Mouse (Mus musculus): ENCODE data around the gene Sh3bgrl2.
A peak's percentile ranks its signal among the peaks of the same experiment; 100 is the strongest.
"Not testable (repeated sequence)": the region's sequence is repeated elsewhere in the genome, so short reads cannot be mapped to it uniquely, and the experiment has no call there.

Gene Sh3bgrl2

GRCm38 (mm10) chr9:83547830-83548689 is at the start of gene Sh3bgrl2:
Sh3bgrl2 (plus strand) TSS chr9:83548327.
- peak; percentile 34 for DNase-seq (ENCODE audit: low spot score)

GRCm38 (mm10) chr9:83519081-83519480 is 29.0 kb upstream of the Sh3bgrl2 start:
- not testable (repeated sequence) for DNase-seq (ENCODE audit: low spot score)

GRCm38 (mm10) chr9:83519510-83520155 is 28.5 kb upstream of the Sh3bgrl2 start:
- no peak for DNase-seq (ENCODE audit: low spot score)

GRCm38 (mm10) chr9:83527341-83528060 is 20.6 kb upstream of the Sh3bgrl2 start:
- no peak for DNase-seq (ENCODE audit: low spot score)

DNA sequence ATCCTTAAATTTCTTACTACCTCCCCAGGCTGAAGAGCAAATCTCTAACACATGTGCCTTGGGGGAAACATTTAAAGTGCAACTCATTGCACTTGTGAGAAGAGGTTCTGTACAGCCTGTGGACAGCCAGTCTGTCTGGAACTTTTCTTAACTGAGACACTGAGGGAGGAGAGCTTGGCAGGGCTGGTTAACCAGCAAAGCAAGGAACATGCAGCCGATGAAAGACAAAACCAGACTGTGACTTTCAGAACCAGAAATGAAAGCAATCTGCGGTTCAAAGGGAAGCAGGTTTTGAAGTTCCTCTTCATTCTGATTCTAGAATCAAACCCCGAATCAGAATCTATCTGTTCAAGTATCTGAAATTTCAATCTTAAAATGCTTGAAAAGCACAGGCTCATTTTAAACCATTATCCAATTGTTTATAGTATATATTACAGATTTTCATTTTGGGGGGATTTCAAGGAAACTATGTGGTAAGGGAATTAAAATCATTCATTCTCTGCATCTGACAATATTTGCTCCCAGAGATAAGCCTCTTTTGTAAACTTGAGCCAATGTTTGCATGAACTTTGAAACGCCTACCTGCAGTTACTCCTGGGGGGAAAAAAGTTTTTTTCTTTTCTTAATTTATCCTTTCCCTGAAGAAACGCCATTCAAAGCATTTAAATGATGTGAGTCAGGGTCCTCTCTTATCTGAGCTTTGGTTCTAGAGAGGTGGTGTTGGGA is 14.9 kb upstream of the Sh3bgrl2 start:
- no peak for DNase-seq (ENCODE audit: low spot score)

GRCm38 (mm10) chr9:83536959-83537358 is 11.2 kb upstream of the Sh3bgrl2 start:
- no peak for DNase-seq (ENCODE audit: low spot score)

- DNase-seq (ENCODE audit: low spot score), result no peak
Observed at GRCm38 (mm10) chr9:83537510-83537909, 10.6 kb upstream of the Sh3bgrl2 start.

GRCm38 (mm10) chr9:83537921-83538536 is 10.1 kb upstream of the Sh3bgrl2 start:
- DNase-seq (ENCODE audit: low spot score), result no peak

DNA sequence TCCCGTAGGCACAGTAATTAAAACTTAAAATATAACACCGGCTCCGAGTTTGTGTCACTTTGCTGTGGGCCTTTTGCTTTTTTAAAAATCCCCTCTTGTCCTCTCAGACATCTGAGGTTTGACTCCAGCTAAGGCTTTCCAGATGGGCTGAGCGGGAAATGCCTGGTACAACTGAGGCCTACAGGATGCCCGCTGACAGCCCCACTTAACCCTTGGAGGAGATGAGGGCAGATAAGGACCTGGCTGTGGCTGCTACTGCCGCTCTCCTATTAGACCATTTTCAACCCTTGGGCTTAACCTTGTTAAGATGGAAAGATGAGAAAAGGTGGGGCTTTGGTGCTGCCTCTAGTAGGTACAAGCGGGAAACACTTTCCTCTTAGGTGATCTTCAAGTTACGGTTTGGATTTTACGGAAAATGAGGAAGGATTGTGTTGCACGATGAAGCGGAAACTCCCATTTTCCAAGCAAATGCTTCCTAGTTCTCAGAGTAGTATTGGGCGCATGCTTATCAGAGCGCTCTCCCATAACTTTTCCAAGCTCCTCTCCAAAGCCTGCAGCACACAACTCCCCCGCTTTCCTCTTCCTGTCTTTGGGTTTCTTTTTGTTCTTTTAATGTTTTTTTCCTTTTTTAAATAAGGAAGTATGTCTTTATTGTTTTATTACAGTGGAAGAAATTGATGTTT is 8.2 kb upstream of the Sh3bgrl2 start:
- DNase-seq (ENCODE audit: low spot score), result no peak

DNA sequence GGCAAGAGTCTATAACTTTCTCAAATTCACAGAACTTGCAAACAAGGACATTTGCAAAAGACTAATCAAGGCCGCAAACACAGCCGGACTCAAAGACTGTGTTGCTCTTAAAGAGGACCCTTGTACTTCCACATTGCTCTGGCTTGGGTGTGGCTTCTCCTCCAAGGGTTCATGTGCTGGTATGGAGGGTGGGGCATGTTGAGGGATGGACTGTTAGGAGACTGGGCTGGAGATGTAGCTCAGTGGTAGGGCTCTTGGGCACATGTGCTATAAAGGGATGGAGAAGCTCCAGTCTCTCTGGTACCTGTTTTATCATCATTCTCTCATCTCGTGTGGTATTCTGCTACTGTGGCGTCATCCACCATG is 7.7 kb upstream of the Sh3bgrl2 start:
- DNase-seq (ENCODE audit: low spot score), result no peak

- DNase-seq (ENCODE audit: low spot score), result no peak
Observed at GRCm38 (mm10) chr9:83540975-83541374, 7.2 kb upstream of the Sh3bgrl2 start.

GRCm38 (mm10) chr9:83545240-83545639 is 2.9 kb upstream of the Sh3bgrl2 start:
- DNase-seq (ENCODE audit: low spot score), result no peak

DNA sequence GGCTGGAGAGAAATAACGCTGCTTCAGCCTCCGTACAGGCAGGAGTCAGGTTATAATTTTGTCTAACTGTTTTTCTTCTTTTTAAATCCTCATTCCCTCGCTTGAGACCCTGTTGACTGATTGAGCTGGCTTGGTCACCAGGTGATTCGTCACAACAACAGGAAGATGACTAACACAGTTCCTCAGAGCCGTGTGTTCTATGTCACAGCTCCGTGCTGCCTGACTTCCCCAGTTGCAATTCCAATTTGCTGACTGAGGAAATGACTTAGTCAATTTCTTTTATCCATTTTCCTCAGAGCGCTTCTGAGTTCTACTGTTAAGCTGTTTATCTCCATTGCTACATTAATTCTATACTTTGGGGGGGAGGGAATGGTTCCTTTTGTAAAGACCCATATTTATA is 1.8 kb upstream of the Sh3bgrl2 start:
- no peak for DNase-seq (ENCODE audit: low spot score)

DNA sequence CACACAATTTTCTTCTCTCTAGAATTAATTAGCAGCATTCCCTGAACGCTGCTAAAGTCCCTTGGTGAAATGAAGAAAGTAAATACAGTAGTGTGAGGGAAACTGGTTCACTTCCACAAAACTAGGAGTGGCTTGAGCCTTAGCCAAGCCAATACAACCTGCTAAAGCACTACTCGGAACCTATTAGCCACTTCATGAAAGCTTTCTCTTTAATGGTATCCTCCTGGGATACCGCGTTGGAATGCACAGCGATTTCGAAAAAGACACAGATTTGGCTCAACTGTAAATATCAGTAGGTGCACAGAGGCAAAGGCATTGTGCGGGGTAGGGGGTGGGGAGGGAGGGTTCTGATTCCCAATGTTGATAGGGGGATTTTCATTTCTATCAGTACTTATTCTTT is 898 bp upstream of the Sh3bgrl2 start:
- no peak for DNase-seq (ENCODE audit: low spot score)

DNA sequence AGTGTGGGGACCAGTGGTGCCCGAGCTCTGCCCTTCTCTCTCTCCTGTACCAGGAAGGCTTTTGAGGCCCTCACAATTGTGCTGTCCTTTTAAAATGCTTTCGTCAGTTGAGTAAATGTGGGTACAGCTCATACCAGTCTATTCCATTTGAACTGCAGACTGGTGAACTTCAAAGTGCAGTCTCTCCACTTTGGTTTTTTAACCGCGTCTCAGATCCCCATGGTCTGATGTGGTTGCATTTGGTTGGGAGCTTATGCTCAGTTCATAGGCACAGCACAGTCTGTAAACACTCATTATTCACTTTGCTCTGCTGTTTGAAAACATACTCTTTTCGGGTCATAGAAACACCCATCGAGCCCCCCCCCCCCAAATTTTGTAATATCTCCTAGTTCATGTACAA is 1.7 kb downstream of the Sh3bgrl2 start:
- DNase-seq (ENCODE audit: low spot score), result peak; percentile 59

DNA sequence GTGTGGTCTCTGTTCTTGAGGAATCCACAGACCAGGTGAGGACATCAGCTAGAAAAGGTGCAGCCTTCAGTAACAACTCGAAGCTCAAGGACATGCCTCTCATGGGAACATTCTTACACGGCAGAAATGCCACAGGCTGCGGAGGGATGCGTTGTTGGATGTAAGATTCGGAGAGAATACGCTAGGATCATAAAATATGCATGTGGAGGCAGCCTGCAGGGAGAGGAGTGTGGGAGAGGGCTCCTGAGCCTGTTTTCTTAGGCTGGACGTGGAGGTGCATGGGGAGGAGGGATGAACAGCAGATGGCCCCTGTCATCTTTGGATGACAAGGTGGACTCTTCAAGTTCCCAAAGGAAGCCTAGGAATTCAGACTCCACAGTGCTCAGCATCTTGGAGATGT is 3.0 kb downstream of the Sh3bgrl2 start:
- no peak for DNase-seq (ENCODE audit: low spot score)

DNA sequence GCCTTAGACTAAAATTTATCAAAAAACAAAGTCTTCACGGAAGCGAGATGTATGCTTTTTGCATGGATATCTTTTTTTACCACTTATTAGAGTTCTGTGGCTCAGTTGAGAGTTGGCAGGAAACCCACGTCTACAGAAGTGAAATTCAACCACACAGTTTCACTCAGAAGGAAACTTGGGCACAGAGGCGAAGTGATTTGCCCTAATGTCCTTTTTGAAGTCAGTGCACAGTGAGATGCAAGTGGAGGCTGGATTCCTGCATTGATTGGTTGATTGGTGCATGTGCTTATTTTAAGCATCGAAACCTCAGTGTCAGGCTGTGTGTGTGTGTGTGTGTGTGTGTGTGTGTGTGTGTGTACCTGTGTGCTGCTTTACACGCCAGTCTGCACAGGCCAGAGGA is 3.5 kb downstream of the Sh3bgrl2 start:
- peak; percentile 12 for DNase-seq (ENCODE audit: low spot score)

- DNase-seq (ENCODE audit: low spot score), result no peak
Observed at GRCm38 (mm10) chr9:83555580-83555979, 7.5 kb downstream of the Sh3bgrl2 start.

- DNase-seq (ENCODE audit: low spot score), result no peak
Observed at GRCm38 (mm10) chr9:83556236-83556635, 8.1 kb downstream of the Sh3bgrl2 start.

GRCm38 (mm10) chr9:83556780-83557771 is 8.9 kb downstream of the Sh3bgrl2 start:
- DNase-seq (ENCODE audit: low spot score), result no peak

Data from T-cell, adult 2 months (primary cell).